Mouse (Mus musculus) heart, adult 11 months (tissue): Measurements from ENCODE around the gene Vav2.
A peak's percentile ranks its signal among the peaks of the same experiment; 100 is the strongest.

Experiments
- DNase-seq: peaks from one replicate; pipeline ENCODE4 v3.0.0; 2022

The Vav2 gene

GRCm38 (mm10) chr2:27441767-27442707 is 15.2 kb upstream of the Vav2 start, which contains the start of gene Brd3os:
Gene Brd3os, plus strand, starts transcription at chr2:27442324.
- peak; percentile 99 for DNase-seq

- no peak for DNase-seq
Observed at GRCm38 (mm10) chr2:27438281-27438680, 11.4 kb upstream of the Vav2 start.

GRCm38 (mm10) chr2:27437876-27438275 is 11.0 kb upstream of the Vav2 start:
- no peak for DNase-seq

- peak; percentile 86 for DNase-seq
Observed at GRCm38 (mm10) chr2:27432599-27432998, 5.8 kb upstream of the Vav2 start.

GRCm38 (mm10) chr2:27430621-27431020 is 3.8 kb upstream of the Vav2 start:
- DNase-seq = no peak

- DNase-seq = peak; percentile 98
Observed at GRCm38 (mm10) chr2:27428071-27428470, 1.2 kb upstream of the Vav2 start.

GRCm38 (mm10) chr2:27426406-27426854 is 403 bp downstream of the Vav2 start:
- DNase-seq = no peak

GRCm38 (mm10) chr2:27425751-27426405 is 955 bp downstream of the Vav2 start:
- peak; percentile 96 for DNase-seq

GRCm38 (mm10) chr2:27425161-27425611 is 1.6 kb downstream of the Vav2 start:
- DNase-seq = peak; percentile 94

- DNase-seq = peak; percentile 98
Observed at GRCm38 (mm10) chr2:27423596-27423995, 3.2 kb downstream of the Vav2 start.

GRCm38 (mm10) chr2:27421293-27422068 is 5.4 kb downstream of the Vav2 start:
- peak; percentile 95 for DNase-seq

- peak; percentile 97 for DNase-seq
Observed at GRCm38 (mm10) chr2:27418577-27419070, 8.2 kb downstream of the Vav2 start.

- DNase-seq = peak; percentile 91
Observed at GRCm38 (mm10) chr2:27417648-27418153, 9.1 kb downstream of the Vav2 start.

GRCm38 (mm10) chr2:27416425-27416824 is 10.4 kb downstream of the Vav2 start:
- DNase-seq = peak; percentile 97

- DNase-seq = no peak
Observed at GRCm38 (mm10) chr2:27415060-27415783, 11.6 kb downstream of the Vav2 start.

- DNase-seq = peak; percentile 94
Observed at GRCm38 (mm10) chr2:27413936-27414657, 12.7 kb downstream of the Vav2 start.

- DNase-seq = no peak
Observed at GRCm38 (mm10) chr2:27413582-27413935, 13.3 kb downstream of the Vav2 start.

- DNase-seq = peak; percentile 91
Observed at GRCm38 (mm10) chr2:27412245-27412800, 14.5 kb downstream of the Vav2 start.

- peak; percentile 96 for DNase-seq
Observed at GRCm38 (mm10) chr2:27411688-27412174, 15.1 kb downstream of the Vav2 start.

- peak; percentile 91 for DNase-seq
Observed at GRCm38 (mm10) chr2:27410518-27411140, 16.2 kb downstream of the Vav2 start.
